Mouse (Mus musculus) midbrain, embryonic 12.5 days (tissue): ENCODE measurements at regions not wholly inside any gene's neighbourhood (a gene's known extent, or its start where the extent isn't known, plus 50 kb on each side); places are given as distances from the start of the nearest gene placed in this dataset.
A peak's percentile ranks its signal among the peaks of the same experiment; 100 is the strongest.

Experiments
- ATAC-seq: fragments of 200-750 bp; cut with Nextera tagmentation; 2 replicates; pipeline ENCODE4 v1.8.0; 2017; ENCODE audit warnings: low read depth, moderate TSS enrichment, moderate library complexity; ENCODE audit not compliant: low FRiP score
- H3K27ac ChIP-seq: fragments of 300-500 bp; sonication (generic); replicated peaks from 2 replicates; pipeline ENCODE4 v1.5.1; 2016; ENCODE audit warnings: mild to moderate bottlenecking
- H3K27me3 ChIP-seq: fragments of 300-500 bp; sonication (generic); 2 replicates; pipeline ENCODE4 v1.6.1; 2016; ENCODE audit warnings: mild to moderate bottlenecking
- H3K36me3 ChIP-seq: fragments of 300-500 bp; sonication (generic); 2 replicates; pipeline ENCODE4 v1.6.1; 2016
- H3K4me1 ChIP-seq: fragments of 300-500 bp; sonication (generic); 2 replicates; pipeline ENCODE4 v1.6.1; 2016
- H3K4me2 ChIP-seq: fragments of 300-500 bp; sonication (generic); replicated peaks from 2 replicates; pipeline ENCODE4 v1.6.1; 2016; ENCODE audit warnings: mild to moderate bottlenecking, moderate library complexity
- H3K4me3 ChIP-seq: fragments of 300-500 bp; sonication (generic); 2 replicates; pipeline ENCODE4 v1.5.1; 2016; ENCODE audit warnings: mild to moderate bottlenecking
- H3K9ac ChIP-seq: fragments of 300-500 bp; sonication (generic); replicated peaks from 2 replicates; pipeline ENCODE4 v1.6.1; 2016; ENCODE audit warnings: mild to moderate bottlenecking, moderate library complexity
- H3K9me3 ChIP-seq: fragments of 300-500 bp; sonication (generic); 2 replicates; pipeline ENCODE4 v1.6.1; 2016; ENCODE audit warnings: mild to moderate bottlenecking
- WGBS: fragments of 180-500 bp; shearing (Covaris S2); methylation state at CpG from one replicate; pipeline ENCODE4 v1.1.7; 2016; 5-methylcytosine and 5-hydroxymethylcytosine counted together

DNA sequence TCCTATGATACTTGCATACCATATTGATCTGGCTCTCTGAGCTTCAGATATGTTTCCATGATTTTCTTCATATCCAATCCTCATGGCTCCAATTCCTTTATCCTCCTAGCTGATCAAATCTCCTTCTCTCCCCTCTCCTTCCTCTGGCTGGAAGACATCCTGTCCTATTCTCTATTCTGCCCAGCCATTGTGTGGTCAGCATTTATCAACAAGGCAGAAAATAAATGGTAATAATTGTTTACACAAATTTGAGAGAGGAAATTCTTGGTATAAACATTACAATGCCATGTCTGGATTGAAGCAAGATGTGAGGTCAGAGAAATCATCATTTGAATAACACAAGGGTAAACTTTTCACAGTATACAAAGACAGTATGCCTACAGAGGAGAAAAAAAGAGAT lies 158.2 kb downstream of the Naf1 start:
- Histone ChIP-seq H3K36me3 (no peaks in the 10 kb centered on the region), H3K9ac (no peak overlapping the region), H3K27ac (no peak overlapping the region), H3K9me3 (no peaks in the 10 kb centered on the region), H3K4me2 (no peak overlapping the region), H3K27me3 (no peaks in the 10 kb centered on the region), H3K4me1 (no peaks in the 10 kb centered on the region), H3K4me3 (no peak overlapping the region)
- ATAC-seq, result no peak

DNA sequence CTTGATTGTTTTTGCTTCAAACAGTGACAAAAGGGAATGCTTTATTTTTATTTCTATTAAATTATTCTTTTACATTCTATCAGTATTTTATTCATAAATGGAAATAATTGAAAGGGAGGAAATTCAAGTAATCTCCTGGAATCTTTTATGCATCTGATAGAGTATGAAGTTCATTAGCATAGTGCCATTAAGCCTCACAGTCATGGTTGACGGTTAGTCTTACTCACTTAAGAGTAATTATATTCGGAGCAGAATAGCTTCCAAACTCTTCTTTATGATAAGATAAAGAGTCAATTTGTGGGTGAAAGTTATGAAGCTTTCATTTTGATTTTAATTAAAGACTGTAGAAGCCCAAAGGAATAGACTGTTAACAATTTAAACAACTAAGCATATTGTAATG lies 172.8 kb downstream of the Naf1 start:
- Histone ChIP-seq H3K27me3 (no peaks in the 10 kb centered on the region), H3K9ac (no peak overlapping the region), H3K27ac (no peak overlapping the region), H3K9me3 (no peaks in the 10 kb centered on the region), H3K4me1 (no peaks in the 10 kb centered on the region), H3K36me3 (no peaks in the 10 kb centered on the region), H3K4me2 (no peak overlapping the region), H3K4me3 (no peak overlapping the region)
- no peak for ATAC-seq
- 73% methylated on average over 2 of the region's 2 CpGs for WGBS

DNA sequence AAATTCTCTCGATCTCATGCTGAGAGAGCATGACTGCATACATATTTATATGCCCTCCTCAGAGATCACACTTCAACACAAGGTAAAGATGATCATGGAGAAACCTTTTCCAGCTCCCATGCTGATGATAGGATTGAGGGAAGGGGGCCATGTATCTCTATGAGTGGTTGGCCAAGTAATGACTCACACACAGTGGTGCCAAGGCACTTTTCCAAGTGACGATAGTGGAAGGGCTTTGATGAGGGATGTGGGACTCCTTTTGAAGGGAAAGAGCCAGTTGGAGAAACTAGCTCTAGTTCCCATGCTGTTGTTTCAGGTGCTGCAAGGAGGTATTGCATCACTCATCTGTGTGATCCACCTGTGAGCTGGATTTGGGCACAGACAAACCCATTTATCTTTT lies 201.5 kb downstream of the Naf1 start:
- no peak overlapping the region for H3K27ac ChIP-seq
- H3K4me2 ChIP-seq, result no peak overlapping the region
- ATAC-seq, result no peak
- no peaks in the 10 kb centered on the region for H3K9me3 ChIP-seq
- H3K4me1 ChIP-seq, result no peaks in the 10 kb centered on the region
- no peak overlapping the region for H3K9ac ChIP-seq
- no peaks in the 10 kb centered on the region for H3K27me3 ChIP-seq
- H3K4me3 ChIP-seq, result no peak overlapping the region
- WGBS, result 88% methylated on average over 2 of the region's 2 CpGs
- no peaks in the 10 kb centered on the region for H3K36me3 ChIP-seq

DNA sequence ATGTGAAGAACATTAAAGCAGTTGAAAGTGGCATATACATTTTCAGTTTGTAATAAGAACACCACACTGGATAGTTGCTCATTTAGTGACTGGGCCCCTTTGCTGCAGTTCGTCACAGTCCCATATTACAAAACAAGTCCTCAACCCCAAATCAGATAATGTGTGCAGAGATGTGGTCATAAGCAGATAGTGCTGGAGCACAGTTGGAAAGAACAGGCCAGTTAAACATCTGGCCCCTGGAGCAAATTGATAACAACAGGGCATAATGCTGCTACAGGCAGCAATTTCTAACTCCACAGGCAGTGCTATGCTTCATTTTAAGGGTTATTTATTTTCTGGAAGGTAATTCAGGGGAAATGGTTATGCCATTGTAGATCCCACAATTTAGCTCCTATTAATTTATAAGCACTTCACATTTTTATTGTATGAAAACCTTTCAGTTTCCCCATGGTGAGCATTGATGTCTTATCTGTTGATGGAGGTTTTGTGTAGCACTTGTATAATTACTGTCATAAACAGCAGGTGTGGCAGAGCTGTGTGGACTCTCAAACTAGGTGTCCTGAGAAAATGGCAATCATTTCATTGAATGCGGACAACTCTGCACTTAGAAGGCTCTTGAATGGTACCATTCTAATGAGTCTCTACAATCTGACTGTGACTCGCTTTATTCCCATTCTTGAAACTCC lies 208.2 kb downstream of the Naf1 start:
- WGBS, result 94% methylated on average over 3 of the region's 3 CpGs
- Histone ChIP-seq H3K9ac (no peak overlapping the region), H3K4me1 (no peaks in the 10 kb centered on the region), H3K27ac (no peak overlapping the region), H3K4me3 (no peak overlapping the region), H3K27me3 (no peaks in the 10 kb centered on the region), H3K36me3 (no peaks in the 10 kb centered on the region), H3K4me2 (no peak overlapping the region), H3K9me3 (no peaks in the 10 kb centered on the region)
- no peak for ATAC-seq

DNA sequence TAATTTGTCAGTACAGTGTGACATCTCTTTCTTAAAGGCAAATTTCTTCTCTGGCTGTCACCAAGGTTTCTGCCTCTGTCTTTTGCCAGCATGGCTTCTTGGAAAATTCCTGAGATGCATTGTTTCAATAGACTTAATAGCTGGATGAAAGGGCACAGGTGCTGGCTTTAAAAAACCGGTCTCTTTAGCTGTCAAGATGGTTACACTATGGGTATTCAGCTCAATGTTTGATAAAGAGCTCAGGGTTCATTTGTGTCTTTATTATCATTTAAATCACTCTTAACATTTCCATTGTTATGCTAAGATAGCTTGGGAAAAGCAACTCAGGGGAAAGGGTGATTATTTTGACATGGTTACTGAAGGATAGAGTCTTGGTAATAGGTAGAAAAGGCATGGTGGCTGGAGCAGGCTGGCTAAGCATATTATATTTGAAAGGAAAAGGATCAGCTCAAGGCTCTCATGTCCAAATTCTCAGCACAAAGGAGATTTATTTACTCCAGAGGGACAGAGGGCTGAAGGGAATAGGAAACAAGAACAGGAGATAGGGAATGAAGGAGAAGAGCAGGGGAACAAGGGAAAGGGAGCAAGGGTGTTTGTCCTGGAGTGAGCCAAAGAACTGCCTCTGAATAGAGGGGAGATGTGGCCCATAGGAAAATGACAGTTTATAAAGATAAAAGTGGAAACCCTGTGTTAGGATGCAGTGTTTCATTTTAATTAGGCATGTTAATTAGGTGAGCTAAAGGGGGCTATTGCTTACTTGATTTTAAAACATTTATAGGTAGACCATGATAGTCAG lies 226.4 kb downstream of the Naf1 start:
- Histone ChIP-seq H3K27ac (0 out of 2 replicates have a peak overlapping the region, but pooled peaks have one; percentile 4), H3K27me3 (no peaks in the 10 kb centered on the region), H3K9ac (no peak overlapping the region), H3K9me3 (no peaks in the 10 kb centered on the region), H3K36me3 (no peaks in the 10 kb centered on the region), H3K4me3 (no peak overlapping the region), H3K4me1 (peaks cover 12% of the 10 kb centered on the region), H3K4me2 (no peak overlapping the region)
- ATAC-seq, result peak; percentile 81
- 9% methylated on average over 1 of the region's 1 CpGs for WGBS
